Mouse (Mus musculus): Measurements from ENCODE around the gene 1700029P11Rik.

DNA sequence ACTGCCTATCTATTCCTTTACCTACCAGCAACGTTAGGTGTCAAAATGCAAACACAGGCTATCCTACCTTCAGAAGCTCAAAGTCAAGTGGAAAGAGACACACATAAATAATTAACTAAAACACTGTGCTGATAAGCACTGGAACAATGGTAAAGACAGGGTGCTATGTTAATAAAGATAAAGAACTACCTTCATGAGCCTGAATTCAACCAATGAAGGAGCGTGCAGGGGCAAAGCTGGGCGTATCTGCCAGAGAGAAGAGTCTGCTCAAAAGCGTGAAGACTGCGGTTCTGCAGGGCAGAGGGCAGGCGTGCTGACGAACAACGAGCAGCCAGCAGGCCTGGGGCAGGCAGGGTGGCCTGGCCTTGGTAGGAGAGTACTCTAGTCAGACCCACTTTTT, 23.9 kb downstream of the 1700029P11Rik start:
- TF ChIP-seq CTCF (IDR thresholded peaks at IDR 0.05; ENCODE audit: control insufficient read depth, insufficient read depth, insufficient replicate concordance, low read depth, low read length) (no peak), POLR2A (IDR thresholded peaks at IDR 0.05; ENCODE audit: control insufficient read depth, low read depth, low read length) (no peak)

Data from testis, adult 2 months (tissue).